Mouse (Mus musculus) c-Kit-positive CD71-positive TER-119-negative erythroid progenitor cells, embryonic 14.5 days (primary cell): ENCODE results near the gene Gm49394.
A peak's percentile ranks its signal among the peaks of the same experiment; 100 is the strongest.

Source experiments
- DNase-seq: peaks from one replicate; pipeline ENCODE4 v3.0.0-alpha.2; 2013; ENCODE audit warnings: low read depth

Gm49394 gene

DNA sequence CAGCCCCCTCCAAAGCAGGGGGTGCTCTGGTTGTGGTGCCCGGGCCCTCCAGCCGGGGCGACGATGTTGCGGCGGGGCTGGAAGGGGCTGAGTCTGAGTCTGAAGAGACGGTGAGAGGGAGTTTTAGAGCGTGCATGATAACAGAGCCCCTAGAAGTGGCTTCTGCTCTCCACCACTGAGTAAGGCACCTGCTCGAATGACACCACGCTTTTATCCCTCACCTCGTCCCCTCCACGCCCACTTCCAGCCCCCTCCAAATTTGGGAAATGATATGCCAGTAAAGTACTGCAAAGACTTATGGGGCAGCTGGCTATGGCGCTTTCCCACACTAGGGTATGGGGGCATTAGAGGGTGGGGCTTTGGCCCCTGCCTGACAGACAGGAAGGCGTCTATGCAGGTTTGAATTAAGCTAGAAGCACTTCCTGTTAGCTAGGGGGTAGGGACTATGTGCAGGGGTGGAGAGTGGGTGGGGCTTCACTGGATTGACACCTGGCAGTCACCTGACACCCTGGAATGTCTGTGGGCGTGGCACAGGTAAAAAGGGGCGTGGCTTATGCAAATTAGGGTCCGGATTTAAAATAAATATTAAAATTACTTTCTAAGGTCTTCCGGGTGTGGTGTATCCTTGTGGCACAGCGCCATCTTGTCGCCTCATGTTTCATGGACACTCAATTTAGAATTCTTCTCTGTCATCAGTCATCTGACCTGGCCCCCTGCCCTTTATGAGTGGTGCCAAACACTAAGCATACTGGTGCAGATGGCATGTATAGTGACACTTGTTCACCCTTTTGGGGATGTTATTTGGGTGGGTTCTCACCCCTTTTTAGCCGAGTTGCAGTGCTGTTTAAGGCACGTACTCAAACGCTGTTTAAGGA is at the start of gene Gm49394:
Gene Gm49394 (minus strand): TSS at position 192 of the 875 bp plus-strand sequence.
- DNase-seq, result no peak

GRCm38 (mm10) chr7:142714783-142715498 is 45.2 kb upstream of the Gm49394 start:
- DNase-seq, result peak; percentile 23

DNA sequence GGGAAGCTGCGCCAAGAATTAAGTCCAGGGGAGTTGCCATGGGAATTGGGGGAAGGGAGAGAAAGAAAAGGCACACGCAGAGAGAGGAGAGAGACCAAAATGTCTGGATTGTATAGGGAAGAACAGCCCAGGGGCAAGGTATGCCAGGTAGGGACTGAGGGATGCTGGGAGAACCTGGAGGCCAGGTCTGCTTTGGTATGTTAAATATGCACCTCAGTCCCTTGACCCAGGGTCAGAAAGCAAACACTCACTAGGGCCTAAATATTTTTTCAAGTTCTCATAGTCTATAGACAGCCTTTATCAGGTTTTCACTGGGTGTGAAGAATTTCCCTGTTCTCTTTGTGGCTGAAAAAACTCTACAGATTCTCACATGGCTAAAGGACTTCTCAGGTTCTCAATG is 37.1 kb upstream of the Gm49394 start:
- no peak for DNase-seq

- DNase-seq, result no peak
Measured at GRCm38 (mm10) chr7:142699334-142699860, 29.7 kb upstream of the Gm49394 start.

DNA sequence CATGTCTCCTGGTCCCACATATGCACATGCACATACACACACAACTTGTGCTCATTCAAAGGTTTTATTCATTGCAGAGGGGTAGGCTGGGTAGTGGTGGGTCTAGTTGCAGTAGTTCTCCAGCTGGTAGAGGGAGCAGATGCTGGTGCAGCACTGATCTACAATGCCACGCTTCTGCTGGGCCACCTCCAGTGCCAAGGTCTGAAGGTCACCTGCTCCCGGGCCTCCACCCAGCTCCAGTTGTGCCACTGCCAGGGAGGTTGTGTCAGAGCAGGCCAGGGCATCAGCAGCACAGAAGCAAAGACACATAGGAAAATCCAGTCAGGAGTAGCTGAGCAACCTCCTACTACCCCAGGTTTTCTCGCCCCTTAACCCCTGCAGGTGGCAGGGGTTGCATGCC is 8.9 kb upstream of the Gm49394 start:
- no peak for DNase-seq

GRCm38 (mm10) chr7:142675644-142676043 is 5.9 kb upstream of the Gm49394 start:
- peak; percentile 59 for DNase-seq

DNA sequence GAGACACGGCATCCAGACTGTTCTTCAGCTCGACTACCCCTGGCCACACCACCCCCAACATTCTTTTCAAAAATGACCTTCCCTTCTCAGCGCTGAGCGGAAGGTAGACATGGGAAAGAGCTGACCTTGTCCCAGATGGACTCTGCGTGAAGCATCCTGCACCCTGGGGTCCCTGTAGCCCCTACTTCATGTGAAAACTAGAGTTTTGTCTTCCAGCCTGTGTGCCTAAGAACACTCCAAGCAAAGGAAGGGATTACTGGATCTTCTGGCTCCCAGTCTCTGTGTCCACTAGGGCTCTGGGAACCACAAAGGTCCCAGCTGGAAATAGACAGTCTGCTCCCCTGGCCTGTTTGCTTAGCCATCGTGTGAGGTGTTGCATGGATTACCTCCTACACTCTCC is 5.4 kb upstream of the Gm49394 start:
- DNase-seq, result no peak

- DNase-seq, result peak; percentile 14
Measured at GRCm38 (mm10) chr7:142672120-142672519, 2.4 kb upstream of the Gm49394 start.

- no peak for DNase-seq
Measured at GRCm38 (mm10) chr7:142671067-142671466, 1.3 kb upstream of the Gm49394 start.

- no peak for DNase-seq
Measured at GRCm38 (mm10) chr7:142668328-142668727, 1.4 kb downstream of the Gm49394 start.

- no peak for DNase-seq
Measured at GRCm38 (mm10) chr7:142667521-142667920, 2.2 kb downstream of the Gm49394 start.

DNA sequence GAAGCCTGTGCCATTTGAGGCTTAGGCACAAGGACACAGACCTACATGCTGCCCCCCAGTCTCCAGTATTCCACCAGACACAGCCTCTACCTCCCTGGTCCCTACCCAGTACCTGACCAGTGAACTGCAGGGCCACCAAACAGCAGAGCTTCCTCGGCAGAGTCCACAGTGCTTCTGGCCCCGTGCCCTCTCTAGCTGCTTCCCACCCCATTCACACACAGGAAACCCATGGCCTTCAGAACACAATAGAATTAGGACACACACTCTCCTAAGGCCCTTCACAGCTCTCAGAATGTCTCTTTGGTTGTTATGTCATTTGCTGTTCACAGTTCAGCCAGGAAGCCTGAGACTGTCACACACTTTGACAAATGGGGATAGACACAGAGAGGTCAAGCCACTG is 3.1 kb downstream of the Gm49394 start, which contains the start of gene Igf2:
Gene Igf2 (minus strand): TSS at position 158 of the 400 bp plus-strand sequence.
- no peak for DNase-seq

- no peak for DNase-seq
Measured at GRCm38 (mm10) chr7:142666109-142666508, 3.6 kb downstream of the Gm49394 start.

GRCm38 (mm10) chr7:142665364-142665763 is 4.4 kb downstream of the Gm49394 start:
- no peak for DNase-seq

GRCm38 (mm10) chr7:142664465-142665029 is 5.2 kb downstream of the Gm49394 start:
- no peak for DNase-seq

DNA sequence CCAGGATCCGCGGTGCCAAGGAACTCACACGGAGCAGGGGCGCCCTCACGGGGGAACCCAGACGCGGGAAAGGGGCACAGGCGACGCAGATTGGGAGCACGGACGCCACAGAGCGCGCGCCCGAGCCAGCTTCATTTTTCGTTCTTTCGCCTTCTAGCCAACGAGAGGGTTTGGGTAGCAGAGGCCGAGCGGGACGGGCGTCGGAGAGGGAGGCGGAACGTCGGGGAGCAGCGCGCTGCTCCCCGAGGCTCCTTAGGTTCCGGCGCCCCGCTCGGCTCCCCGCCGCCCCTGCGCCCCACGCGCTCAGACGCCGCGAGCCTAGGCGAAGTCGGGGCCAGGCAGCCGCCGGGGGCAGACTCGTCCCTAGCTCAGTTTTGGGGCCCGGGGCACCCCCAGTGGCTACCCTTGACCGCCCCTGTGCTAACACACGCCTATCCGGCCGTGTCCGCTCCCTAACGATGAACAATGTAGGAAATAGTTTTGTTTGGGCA is 5.8 kb downstream of the Gm49394 start:
- no peak for DNase-seq

DNA sequence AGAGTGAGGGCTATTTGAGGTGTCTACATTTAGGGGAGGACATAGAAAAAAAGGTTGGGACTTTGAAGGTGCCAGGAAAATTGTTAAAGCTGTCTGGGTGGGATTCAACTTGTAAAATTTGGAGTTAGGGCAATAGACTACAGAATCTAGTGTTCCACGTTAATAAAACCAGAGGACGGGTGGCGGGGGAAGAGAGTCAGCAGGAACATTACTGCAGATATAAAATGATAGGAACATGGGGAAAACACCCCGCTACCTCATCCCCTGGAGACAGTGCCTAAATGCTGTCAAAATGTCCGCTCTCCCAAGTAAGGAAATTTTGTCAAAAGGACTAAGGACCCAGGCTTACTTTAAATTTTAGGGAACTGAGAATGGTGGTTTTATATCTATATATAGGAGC is 6.6 kb downstream of the Gm49394 start:
- no peak for DNase-seq

DNA sequence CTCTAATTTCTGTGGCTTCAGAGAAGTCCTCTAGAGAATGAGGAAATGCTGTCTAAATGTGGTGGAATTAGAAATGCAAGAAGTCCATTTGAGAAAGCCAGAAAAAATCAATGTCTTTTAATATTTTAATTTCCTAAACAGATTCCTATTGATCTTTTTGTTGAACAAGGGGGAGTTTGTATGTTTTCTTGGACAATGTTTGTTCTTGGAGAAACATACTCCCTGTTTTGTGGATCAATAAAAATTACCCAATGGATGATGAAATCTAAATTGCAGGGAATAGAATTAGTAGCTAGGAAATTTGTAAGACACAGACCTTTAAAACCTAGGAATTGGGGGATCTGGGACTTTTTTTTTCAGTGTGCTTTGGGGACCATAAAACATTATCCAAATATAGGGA is 7.9 kb downstream of the Gm49394 start:
- no peak for DNase-seq

DNA sequence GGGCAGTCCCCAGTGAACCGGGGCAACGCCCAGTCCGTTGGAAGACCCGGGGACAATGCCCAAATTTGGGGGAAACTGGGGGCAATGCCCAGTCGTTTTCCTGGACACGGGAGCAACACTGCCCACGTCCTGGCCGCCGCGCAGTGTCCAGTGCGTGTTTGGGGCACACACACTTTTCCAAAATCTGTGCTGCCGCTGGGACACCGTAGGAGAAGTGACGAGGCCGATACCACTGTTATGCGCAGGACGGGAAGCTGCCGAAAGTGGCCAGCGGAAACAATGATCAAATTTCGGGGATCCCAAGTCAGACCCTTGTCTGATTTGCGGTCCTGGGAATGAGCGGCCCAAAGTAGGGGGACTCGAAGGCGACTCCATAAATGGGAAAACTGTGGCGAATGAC is 8.7 kb downstream of the Gm49394 start:
- no peak for DNase-seq

DNA sequence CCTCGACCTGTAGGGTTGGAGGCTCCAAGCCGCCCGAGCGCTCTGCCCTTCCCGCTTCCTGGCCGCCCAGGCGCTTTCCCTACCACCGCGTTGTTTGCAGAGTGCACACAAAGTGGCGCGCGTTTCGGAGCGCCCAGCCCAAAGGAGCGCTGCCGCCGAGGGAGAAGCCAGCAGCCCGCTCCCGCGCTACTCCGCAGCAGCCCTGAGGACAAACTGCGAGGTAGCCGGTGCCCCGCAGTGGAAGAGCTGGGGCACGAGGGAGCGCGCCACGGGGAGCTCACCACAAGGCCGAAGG is 9.1 kb downstream of the Gm49394 start:
- DNase-seq, result no peak

GRCm38 (mm10) chr7:142659767-142660650 is 9.7 kb downstream of the Gm49394 start:
- no peak for DNase-seq
